Mouse (Mus musculus) fat pad, adult 2 months (tissue): ENCODE measurements around the gene Rnf31.

Experiments used
- DNase-seq: peaks from one replicate; pipeline ENCODE4 v3.0.0-alpha.2; 2011; ENCODE audit warnings: low read depth, low spot score; ENCODE audit errors: extremely low read depth

The Rnf31 gene

GRCm38 (mm10) chr14:55603633-55604576, 12.4 kb downstream of the Rnf31 start:
- DNase-seq: peak; percentile 66

- DNase-seq: no peak
Measured at GRCm38 (mm10) chr14:55604823-55605222, 13.3 kb downstream of the Rnf31 start.

- DNase-seq: no peak
Measured at GRCm38 (mm10) chr14:55605743-55606459, 14.4 kb downstream of the Rnf31 start.

GRCm38 (mm10) chr14:55608339-55608738, 16.8 kb downstream of the Rnf31 start:
- DNase-seq: no peak

GRCm38 (mm10) chr14:55613346-55613745, 21.8 kb downstream of the Rnf31 start:
- no peak for DNase-seq

GRCm38 (mm10) chr14:55614565-55615178, 23.2 kb downstream of the Rnf31 start:
- no peak for DNase-seq

- no peak for DNase-seq
Measured at GRCm38 (mm10) chr14:55615876-55616275, 24.4 kb downstream of the Rnf31 start.

GRCm38 (mm10) chr14:55616844-55617243, 25.3 kb downstream of the Rnf31 start:
- DNase-seq: no peak

- no peak for DNase-seq
Measured at GRCm38 (mm10) chr14:55617822-55618221, 26.3 kb downstream of the Rnf31 start, which contains the start of gene Rec8. Rec8 (plus strand) TSS chr14:55618037.

- DNase-seq: no peak
Measured at GRCm38 (mm10) chr14:55618486-55619195, 27.1 kb downstream of the Rnf31 start.

GRCm38 (mm10) chr14:55628077-55628827, 36.7 kb downstream of the Rnf31 start:
- no peak for DNase-seq

- DNase-seq: no peak
Measured at GRCm38 (mm10) chr14:55629312-55629711, 37.8 kb downstream of the Rnf31 start.

GRCm38 (mm10) chr14:55634874-55635522, 43.5 kb downstream of the Rnf31 start:
- no peak for DNase-seq

- DNase-seq: no peak
Measured at GRCm38 (mm10) chr14:55635523-55636007, 44.1 kb downstream of the Rnf31 start, which contains the start of gene Ipo4. Ipo4 (minus strand) TSS chr14:55635957.

- DNase-seq: no peak
Measured at GRCm38 (mm10) chr14:55637795-55638194, 46.3 kb downstream of the Rnf31 start, which contains the start of gene Gm49378. Gm49378 (minus strand) TSS chr14:55637895.

- DNase-seq: no peak
Measured at GRCm38 (mm10) chr14:55640816-55641215, 49.3 kb downstream of the Rnf31 start.

- no peak for DNase-seq
Measured at GRCm38 (mm10) chr14:55641291-55641690, 49.8 kb downstream of the Rnf31 start.

GRCm38 (mm10) chr14:55642679-55643059, 51.2 kb downstream of the Rnf31 start:
- DNase-seq: no peak
